Mouse (Mus musculus) intestine, postnatal 0 days (tissue): ENCODE results near the gene Ift88. TPM values are rescaled to one million over a fixed set of nuclear protein-coding genes. Genes with fewer than 3 reads are reported as not detected.

Source experiments
- ATAC-seq: fragments of 200-750 bp; cut with Nextera tagmentation; 2 replicates; pipeline ENCODE4 v1.8.0; 2017; ENCODE audit warnings: mild to moderate bottlenecking, moderate TSS enrichment, moderate library complexity
- H3K27ac ChIP-seq: fragments of 300-500 bp; sonication (generic); 2 replicates; pipeline ENCODE4 v1.5.1; 2014; ENCODE audit warnings: mild to moderate bottlenecking, low read depth, low read length, moderate library complexity
- H3K27me3 ChIP-seq: fragments of 300-500 bp; sonication (generic); replicated peaks from 2 replicates; pipeline ENCODE4 v1.6.1; 2014; ENCODE audit warnings: low read length, mixed read lengths; ENCODE audit not compliant: control insufficient read depth, insufficient read depth
- H3K36me3 ChIP-seq: fragments of 300-500 bp; sonication (generic); 2 replicates; pipeline ENCODE4 v1.6.1; 2014; ENCODE audit warnings: mild to moderate bottlenecking, moderate library complexity; ENCODE audit not compliant: control insufficient read depth, insufficient read depth
- H3K4me1 ChIP-seq: fragments of 300-500 bp; sonication (generic); replicated peaks from 2 replicates; pipeline ENCODE4 v1.6.1; 2014; ENCODE audit warnings: antibody characterized with exemption, low read length, mixed read lengths; ENCODE audit not compliant: control insufficient read depth, insufficient read depth
- H3K4me2 ChIP-seq: fragments of 300-500 bp; sonication (generic); replicated peaks from 2 replicates; pipeline ENCODE4 v1.6.1; 2014; ENCODE audit warnings: low read depth, mild to moderate bottlenecking, moderate library complexity
- H3K4me3 ChIP-seq: fragments of 300-500 bp; sonication (generic); 2 replicates; pipeline ENCODE4 v1.5.1; 2014; ENCODE audit warnings: low read depth, low read length
- H3K9ac ChIP-seq: fragments of 300-500 bp; sonication (generic); 2 replicates; pipeline ENCODE4 v1.6.1; 2014; ENCODE audit warnings: mild to moderate bottlenecking, low read depth, low read length
- H3K9me3 ChIP-seq: fragments of 300-500 bp; sonication (generic); 2 replicates; pipeline ENCODE4 v1.6.1; 2016; ENCODE audit warnings: mixed run types; ENCODE audit not compliant: control insufficient read depth
- CTCF ChIP-seq: sonication (generic); IDR thresholded peaks from 2 replicates; pipeline ENCODE4 v1.5.1; 2016; ENCODE audit warnings: low read depth, mild to moderate bottlenecking, control low read depth, antibody characterized with exemption, moderate library complexity
- whole genome bisulfite sequencing: fragments of 180-500 bp; shearing (Covaris S2); extraction: QIAGEN DNeasy Blood & Tissue Kit; methylation state at CpG from one replicate; pipeline ENCODE4 v1.1.7; 2014; 5-methylcytosine and 5-hydroxymethylcytosine counted together
- polyA plus RNA-seq: library from polyadenylated mRNA; unstranded; fragments of >200 nt; fragmentation: Nextera tagmentation; extraction: Ambion mirVana; gene quantifications from 2 replicates; pipeline ENCODE4 v1.2.1, GENCODE M21; 2015

Ift88 gene
- polyA plus RNA-seq, 1 experiment from 2014 or later, result 5.1 TPM

- no peak overlapping the region for H3K4me3 ChIP-seq
- H3K9me3 ChIP-seq, result no peaks in the 10 kb centered on the region
- H3K4me2 ChIP-seq, result no peak overlapping the region
- H3K27ac ChIP-seq, result no peak overlapping the region
- H3K9ac ChIP-seq, result no peak overlapping the region
- no peaks in the 10 kb centered on the region for H3K27me3 ChIP-seq
- no peak for TF ChIP-seq CTCF
- no peaks in the 10 kb centered on the region for H3K4me1 ChIP-seq
- WGBS, result 87% methylated on average over 6 of the region's 6 CpGs
- no peak for ATAC-seq
- H3K36me3 ChIP-seq, result peaks cover 4% of the 10 kb centered on the region; the same call in 1 of the 2 replicates
Measured at GRCm38 (mm10) chr14:57565626-57566025, 141.8 kb downstream of the Ift88 start.

Other genes with a start within 250 kb of the Ift88 start
- 153 and 173 TPM in 2 replicates for gene Cryl1, start 25.5 kb upstream of the Ift88 start, polyA plus RNA-seq
- 7.2 and 7.8 TPM in 2 replicates for gene Il17d, start 100.7 kb downstream of the Ift88 start, polyA plus RNA-seq
- 53.2 and 56.6 TPM in 2 replicates for gene Eef1akmt1, start 147.6 kb downstream of the Ift88 start, polyA plus RNA-seq
- gene Xpo4, start 241.4 kb downstream of the Ift88 start, polyA plus RNA-seq, result 6.2 and 7.3 TPM in 2 replicates